Mouse (Mus musculus) adrenal gland, postnatal 0 days (tissue): ENCODE data around the gene Olfr399. TPM values are rescaled to one million over a fixed set of nuclear protein-coding genes. Genes with fewer than 3 reads are reported as not detected.

ENCODE experiments used
- polyA plus RNA-seq: library from polyadenylated mRNA; unstranded; fragments of >200 nt; fragmentation: Nextera tagmentation; extraction: Ambion mirVana; gene quantifications from 2 replicates; pipeline ENCODE4 v1.2.1, GENCODE M21; 2015

Olfr399 gene
- polyA plus RNA-seq: not detected in 2 replicates

DNA sequence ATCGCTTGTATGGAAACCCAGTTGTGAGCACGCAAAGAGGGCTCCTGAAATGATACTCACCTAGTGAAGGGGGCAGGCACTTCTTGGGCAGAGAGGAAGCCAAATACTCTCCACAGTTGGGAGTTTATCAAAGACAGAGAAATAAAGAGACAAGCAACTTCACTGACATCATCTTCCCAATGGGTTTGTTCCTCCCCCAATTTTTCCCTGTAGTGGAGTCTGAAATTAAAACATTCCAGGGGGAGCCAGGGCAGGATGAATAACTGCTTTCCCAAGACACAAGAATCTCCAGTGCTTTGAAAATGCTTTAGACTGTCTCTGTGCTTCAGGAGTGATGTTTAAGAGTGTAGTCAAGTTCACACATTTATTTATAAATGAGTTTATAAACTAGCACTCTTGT, at the start of gene Olfr399, which contains the start of gene Olfr139:
Gene Olfr399 (minus strand): TSS at position 165 of the 400 bp plus-strand sequence.
Gene Olfr139 (minus strand): TSS at position 101 of the 400 bp plus-strand sequence.

DNA sequence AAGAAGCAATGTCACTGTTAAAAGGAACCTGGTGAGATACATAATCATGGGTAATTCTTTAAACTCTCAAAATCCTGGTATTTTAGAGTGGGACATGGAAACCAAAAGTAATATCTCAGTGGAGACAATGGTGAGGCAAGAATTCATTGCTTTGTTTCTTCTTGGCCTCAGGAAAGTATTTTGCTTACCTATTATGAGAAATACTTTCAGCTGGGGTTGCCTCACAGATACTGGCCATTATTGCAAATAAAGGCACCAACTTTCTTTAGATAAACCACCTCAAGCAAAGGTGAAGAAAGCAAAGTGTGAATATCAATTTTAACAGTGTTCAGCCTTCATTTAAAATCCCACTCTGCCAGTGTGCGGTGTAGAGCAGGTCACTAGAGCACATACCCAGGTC, 13.2 kb upstream of the Olfr399 start, which contains the start of gene Zfp616:
Gene Zfp616 (plus strand): TSS at position 301 of the 400 bp plus-strand sequence.

Other genes starting within 250 kb of the Olfr399 start
- gene Olfr392, start 239.6 kb downstream of the Olfr399 start, polyA plus RNA-seq: not detected in 2 replicates
- gene Olfr393, start 205.2 kb downstream of the Olfr399 start, polyA plus RNA-seq: not detected in 2 replicates
- gene Olfr394, start 165.8 kb downstream of the Olfr399 start, polyA plus RNA-seq: not detected in 2 replicates
- not detected in 2 replicates for gene Olfr395, start 147.3 kb downstream of the Olfr399 start, polyA plus RNA-seq
- gene Olfr23, start 119.9 kb downstream of the Olfr399 start, polyA plus RNA-seq: not detected in 2 replicates
- gene Olfr397, start 95.8 kb downstream of the Olfr399 start, polyA plus RNA-seq: not detected in 2 replicates
- gene Olfr398, start 66.2 kb downstream of the Olfr399 start, polyA plus RNA-seq: not detected in 2 replicates
- gene Olfr139, start 64 bp downstream of the Olfr399 start, polyA plus RNA-seq: not detected in 2 replicates
- gene Zfp616, start 13.3 kb upstream of the Olfr399 start, polyA plus RNA-seq: not detected in 2 replicates
- not detected in 2 replicates for gene Olfr401, start 57.1 kb upstream of the Olfr399 start, polyA plus RNA-seq
- not detected in 2 replicates for gene Olfr402, start 96.9 kb upstream of the Olfr399 start, polyA plus RNA-seq
- not detected in 2 replicates for gene Olfr403, start 129.6 kb upstream of the Olfr399 start, polyA plus RNA-seq
- gene Olfr43, start 154.8 kb upstream of the Olfr399 start, polyA plus RNA-seq: not detected in 2 replicates
- gene Olfr406, start 203.2 kb upstream of the Olfr399 start, polyA plus RNA-seq: not detected in 2 replicates
- not detected in 2 replicates for gene Olfr59, start 227.1 kb upstream of the Olfr399 start, polyA plus RNA-seq